Mouse (Mus musculus): ENCODE results near the gene D630045J12Rik. TPM values are rescaled to one million over a fixed set of nuclear protein-coding genes. Genes with fewer than 3 reads are reported as not detected.

D630045J12Rik gene
- polyA plus RNA-seq, 2 experiments: 7.3 to 14.2 TPM

- no peak for ATAC-seq (ENCODE audit: low FRiP score, low read depth)
- TF ChIP-seq POLR2A (IDR thresholded peaks at IDR 0.05; ENCODE audit: borderline replicate concordance, extremely low read depth, insufficient read depth, insufficient read length): no peak
- Histone ChIP-seq H3K9ac (ENCODE audit: low read depth, low read length, severe bottlenecking) (no peak overlapping the region), H3K27ac (replicated peaks; ENCODE audit: low read depth, low read length) (no peak overlapping the region), H3K4me2 (replicated peaks; ENCODE audit: low read depth, low read length, severe bottlenecking) (no peak overlapping the region), H3K36me3 (ENCODE audit: control insufficient read depth, insufficient read depth, low read length) (no peaks in the 10 kb centered on the region), H3K27me3 (ENCODE audit: control insufficient read depth, insufficient read depth, low read length) (no peaks in the 10 kb centered on the region), H3K4me1 (ENCODE audit: control insufficient read depth, insufficient read depth, low read length) (peaks cover 1% of the 10 kb centered on the region), H3K9me3 (ENCODE audit: control insufficient read depth, low read length) (no peaks in the 10 kb centered on the region), H3K4me3 (replicated peaks; ENCODE audit: low read length) (no peak overlapping the region)
- DNase-seq (ENCODE audit: low spot score): no peak
- 71% methylated on average over 9 of the region's 9 CpGs for WGBS
Observed at GRCm38 (mm10) chr6:38087242-38088026, 166.4 kb downstream of the D630045J12Rik start.

- no peak for DNase-seq (ENCODE audit: low spot score)
- no peaks in the 10 kb centered on the region for H3K27me3 ChIP-seq (ENCODE audit: control insufficient read depth, insufficient read depth, low read length)
- WGBS: 30% methylated on average over 4 of the region's 4 CpGs
- H3K4me2 ChIP-seq (replicated peaks; ENCODE audit: low read depth, low read length, severe bottlenecking): no peak overlapping the region
- no peak overlapping the region for H3K4me3 ChIP-seq (replicated peaks; ENCODE audit: low read length)
- H3K9ac ChIP-seq (ENCODE audit: low read depth, low read length, severe bottlenecking): no peak overlapping the region
- H3K36me3 ChIP-seq (ENCODE audit: control insufficient read depth, insufficient read depth, low read length): no peaks in the 10 kb centered on the region
- H3K27ac ChIP-seq (replicated peaks; ENCODE audit: low read depth, low read length): no peak overlapping the region
- peaks cover 13% of the 10 kb centered on the region for H3K4me1 ChIP-seq (ENCODE audit: control insufficient read depth, insufficient read depth, low read length)
- H3K9me3 ChIP-seq (ENCODE audit: control insufficient read depth, low read length): no peaks in the 10 kb centered on the region
- ATAC-seq (ENCODE audit: low FRiP score, low read depth): no peak
- TF ChIP-seq POLR2A (IDR thresholded peaks at IDR 0.05; ENCODE audit: borderline replicate concordance, extremely low read depth, insufficient read depth, insufficient read length): no peak
Observed at GRCm38 (mm10) chr6:38083204-38083603, 170.6 kb downstream of the D630045J12Rik start.

- ATAC-seq (ENCODE audit: low FRiP score, low read depth): peak; percentile 55; the same call in 1 of the 2 replicates
- peak overlapping the region; percentile 33; the same call in 1 of the 2 replicates for H3K27ac ChIP-seq (replicated peaks; ENCODE audit: low read depth, low read length)
- no peaks in the 10 kb centered on the region for H3K27me3 ChIP-seq (ENCODE audit: control insufficient read depth, insufficient read depth, low read length)
- H3K4me2 ChIP-seq (replicated peaks; ENCODE audit: low read depth, low read length, severe bottlenecking): no peak overlapping the region
- no peak overlapping the region for H3K4me3 ChIP-seq (replicated peaks; ENCODE audit: low read length)
- 62% methylated on average over 11 of the region's 11 CpGs for WGBS
- peak; percentile 37 for DNase-seq (ENCODE audit: low spot score)
- peaks cover 13% of the 10 kb centered on the region for H3K4me1 ChIP-seq (ENCODE audit: control insufficient read depth, insufficient read depth, low read length)
- TF ChIP-seq POLR2A (IDR thresholded peaks at IDR 0.05; ENCODE audit: borderline replicate concordance, extremely low read depth, insufficient read depth, insufficient read length): no peak
- H3K9ac ChIP-seq (ENCODE audit: low read depth, low read length, severe bottlenecking): no peak overlapping the region
- no peaks in the 10 kb centered on the region for H3K9me3 ChIP-seq (ENCODE audit: control insufficient read depth, low read length)
- H3K36me3 ChIP-seq (ENCODE audit: control insufficient read depth, insufficient read depth, low read length): no peaks in the 10 kb centered on the region
Observed at GRCm38 (mm10) chr6:38081727-38082341, 172.0 kb downstream of the D630045J12Rik start.

GRCm38 (mm10) chr6:38080364-38080763 lies 173.4 kb downstream of the D630045J12Rik start:
- ATAC-seq (ENCODE audit: low FRiP score, low read depth): no peak
- TF ChIP-seq POLR2A (IDR thresholded peaks at IDR 0.05; ENCODE audit: borderline replicate concordance, extremely low read depth, insufficient read depth, insufficient read length): no peak
- H3K27ac ChIP-seq (replicated peaks; ENCODE audit: low read depth, low read length): no peak overlapping the region
- no peak overlapping the region for H3K9ac ChIP-seq (ENCODE audit: low read depth, low read length, severe bottlenecking)
- H3K4me2 ChIP-seq (replicated peaks; ENCODE audit: low read depth, low read length, severe bottlenecking): no peak overlapping the region
- H3K27me3 ChIP-seq (ENCODE audit: control insufficient read depth, insufficient read depth, low read length): no peaks in the 10 kb centered on the region
- DNase-seq (ENCODE audit: low spot score): no peak
- H3K4me1 ChIP-seq (ENCODE audit: control insufficient read depth, insufficient read depth, low read length): peaks cover 13% of the 10 kb centered on the region
- no peak overlapping the region for H3K4me3 ChIP-seq (replicated peaks; ENCODE audit: low read length)
- H3K9me3 ChIP-seq (ENCODE audit: control insufficient read depth, low read length): no peaks in the 10 kb centered on the region
- WGBS: 71% methylated on average over 4 of the region's 4 CpGs
- no peaks in the 10 kb centered on the region for H3K36me3 ChIP-seq (ENCODE audit: control insufficient read depth, insufficient read depth, low read length)

GRCm38 (mm10) chr6:38073592-38073991 lies 180.2 kb downstream of the D630045J12Rik start:
- no peak overlapping the region for H3K4me3 ChIP-seq (replicated peaks; ENCODE audit: low read length)
- no peaks in the 10 kb centered on the region for H3K4me1 ChIP-seq (ENCODE audit: control insufficient read depth, insufficient read depth, low read length)
- H3K27ac ChIP-seq (replicated peaks; ENCODE audit: low read depth, low read length): no peak overlapping the region
- no peak for DNase-seq (ENCODE audit: low spot score)
- no peaks in the 10 kb centered on the region for H3K27me3 ChIP-seq (ENCODE audit: control insufficient read depth, insufficient read depth, low read length)
- 85% methylated on average over 3 of the region's 3 CpGs for WGBS
- no peak for ATAC-seq (ENCODE audit: low FRiP score, low read depth)
- H3K36me3 ChIP-seq (ENCODE audit: control insufficient read depth, insufficient read depth, low read length): no peaks in the 10 kb centered on the region
- 0 out of 2 replicates have a peak, but pooled peaks cover 3% of the 10 kb centered on the region for H3K9me3 ChIP-seq (ENCODE audit: control insufficient read depth, low read length)
- no peak overlapping the region for H3K4me2 ChIP-seq (replicated peaks; ENCODE audit: low read depth, low read length, severe bottlenecking)
- H3K9ac ChIP-seq (ENCODE audit: low read depth, low read length, severe bottlenecking): no peak overlapping the region
- TF ChIP-seq POLR2A (IDR thresholded peaks at IDR 0.05; ENCODE audit: borderline replicate concordance, extremely low read depth, insufficient read depth, insufficient read length): no peak

Other genes with a start within 250 kb of the D630045J12Rik start
- 1.3 and 1.6 TPM in 2 replicates for gene Svopl, start 207.0 kb downstream of the D630045J12Rik start, polyA plus RNA-seq (2012; rRNA removed)
- gene Svopl, start 207.0 kb downstream of the D630045J12Rik start, polyA plus RNA-seq (2014; fragmentation: Nextera tagmentation; extraction: Ambion mirVana): 0.95 and 1.2 TPM in 2 replicates
- 0.70 and 0.73 TPM in 2 replicates for gene Tmem213, start 144.8 kb downstream of the D630045J12Rik start, polyA plus RNA-seq (2012; rRNA removed)
- 0.80 and 1.1 TPM in 2 replicates for gene Tmem213, start 144.8 kb downstream of the D630045J12Rik start, polyA plus RNA-seq (2014; fragmentation: Nextera tagmentation; extraction: Ambion mirVana)
- 1.9 and 2.2 TPM in 2 replicates for gene Atp6v0a4, start 129.4 kb downstream of the D630045J12Rik start, polyA plus RNA-seq (2012; rRNA removed)
- gene Atp6v0a4, start 129.4 kb downstream of the D630045J12Rik start, polyA plus RNA-seq (2014; fragmentation: Nextera tagmentation; extraction: Ambion mirVana): 1.4 and 1.8 TPM in 2 replicates
- 44.3 and 62.0 TPM in 2 replicates for gene Zc3hav1l, start 45.2 kb upstream of the D630045J12Rik start, polyA plus RNA-seq (2012; rRNA removed)
- gene Zc3hav1l, start 45.2 kb upstream of the D630045J12Rik start, polyA plus RNA-seq (2014; fragmentation: Nextera tagmentation; extraction: Ambion mirVana): 14.6 and 16.3 TPM in 2 replicates
- gene Zc3hav1, start 100.6 kb upstream of the D630045J12Rik start, polyA plus RNA-seq (2012; rRNA removed): 4.3 and 4.5 TPM in 2 replicates
- 3.5 and 4.3 TPM in 2 replicates for gene Zc3hav1, start 100.6 kb upstream of the D630045J12Rik start, polyA plus RNA-seq (2014; fragmentation: Nextera tagmentation; extraction: Ambion mirVana)
- 7.0 and 7.1 TPM in 2 replicates for gene Ttc26, start 127.5 kb upstream of the D630045J12Rik start, polyA plus RNA-seq (2012; rRNA removed)
- gene Ttc26, start 127.5 kb upstream of the D630045J12Rik start, polyA plus RNA-seq (2014; fragmentation: Nextera tagmentation; extraction: Ambion mirVana): 4.3 and 5.2 TPM in 2 replicates
- 21.5 and 24.3 TPM in 2 replicates for gene Ubn2, start 179.9 kb upstream of the D630045J12Rik start, polyA plus RNA-seq (2012; rRNA removed)
- 15.6 and 20.4 TPM in 2 replicates for gene Ubn2, start 179.9 kb upstream of the D630045J12Rik start, polyA plus RNA-seq (2014; fragmentation: Nextera tagmentation; extraction: Ambion mirVana)